Mouse (Mus musculus) stomach, postnatal 0 days (tissue): Measurements from ENCODE around the gene Ap4e1. TPM values are rescaled to one million over a fixed set of nuclear protein-coding genes. Genes with fewer than 3 reads are reported as not detected.

ENCODE experiments used
- ATAC-seq: fragments of 200-750 bp; cut with Nextera tagmentation; 2 replicates; pipeline ENCODE4 v1.8.0; 2017; ENCODE audit not compliant: low FRiP score, low TSS enrichment
- DNase-seq: peaks from one replicate; pipeline ENCODE4 v3.0.0-alpha.2; 2016; ENCODE audit warnings: low spot score
- H3K27ac ChIP-seq: fragments of 300-500 bp; sonication (generic); replicated peaks from 2 replicates; pipeline ENCODE4 v1.5.1; 2014; ENCODE audit warnings: mild to moderate bottlenecking, control low read depth
- H3K27me3 ChIP-seq: fragments of 300-500 bp; sonication (generic); 2 replicates; pipeline ENCODE4 v1.6.1; 2014; ENCODE audit warnings: low read length; ENCODE audit not compliant: control insufficient read depth, insufficient read depth
- H3K36me3 ChIP-seq: fragments of 300-500 bp; sonication (generic); 2 replicates; pipeline ENCODE4 v1.6.1; 2014; ENCODE audit warnings: low read length, mixed read lengths; ENCODE audit not compliant: control insufficient read depth, insufficient read depth
- H3K4me1 ChIP-seq: fragments of 300-500 bp; sonication (generic); replicated peaks from 2 replicates; pipeline ENCODE4 v1.6.1; 2014; ENCODE audit warnings: antibody characterized with exemption; ENCODE audit not compliant: control insufficient read depth, insufficient read depth
- H3K4me2 ChIP-seq: fragments of 300-500 bp; sonication (generic); replicated peaks from 2 replicates; pipeline ENCODE4 v1.6.1; 2014; ENCODE audit warnings: low read depth, mild to moderate bottlenecking, control low read depth, moderate library complexity
- H3K4me3 ChIP-seq: fragments of 300-500 bp; sonication (generic); 2 replicates; pipeline ENCODE4 v1.5.1; 2014; ENCODE audit warnings: low read depth, low read length, control low read depth
- H3K9ac ChIP-seq: fragments of 300-500 bp; sonication (generic); 2 replicates; pipeline ENCODE4 v1.6.1; 2014; ENCODE audit warnings: mild to moderate bottlenecking, low read length, control low read depth, mixed read lengths
- H3K9me3 ChIP-seq: fragments of 300-500 bp; sonication (generic); 2 replicates; pipeline ENCODE4 v1.6.1; 2016; ENCODE audit warnings: low read length; ENCODE audit not compliant: control insufficient read depth
- CTCF ChIP-seq: IDR thresholded peaks from 2 replicates; pipeline ENCODE4 v1.5.1; 2016; ENCODE audit warnings: antibody characterized with exemption, low read depth, mild to moderate bottlenecking, moderate library complexity
- EP300 ChIP-seq: optimal IDR thresholded peaks from 2 replicates; pipeline ENCODE3; 2016; ENCODE audit warnings: antibody characterized with exemption
- WGBS: fragments of 180-500 bp; shearing (Covaris S2); extraction: QIAGEN DNeasy Blood & Tissue Kit; methylation state at CpG from one replicate; pipeline ENCODE4 v1.1.7; 2014; 5-methylcytosine and 5-hydroxymethylcytosine counted together
- polyA plus RNA-seq: library from polyadenylated mRNA; unstranded; fragments of >200 nt; fragmentation: Nextera tagmentation; extraction: Ambion mirVana; gene quantifications from 2 replicates; pipeline ENCODE4 v1.2.1, GENCODE M21; 2015

The Ap4e1 gene
- polyA plus RNA-seq, 1 experiment from 2014 or later = 3.9 TPM

- no peak for TF ChIP-seq CTCF
- no peak for TF ChIP-seq EP300
- 38% methylated on average over 6 of the region's 6 CpGs for WGBS
- H3K27ac ChIP-seq = no peak overlapping the region
- H3K4me1 ChIP-seq = no peaks in the 10 kb centered on the region; the same call in 1 of the 2 replicates
- no peaks in the 10 kb centered on the region for H3K27me3 ChIP-seq
- DNase-seq (no peak), ATAC-seq (no peak)
- no peaks in the 10 kb centered on the region for H3K36me3 ChIP-seq
- H3K4me3 ChIP-seq = no peak overlapping the region
- no peaks in the 10 kb centered on the region for H3K9me3 ChIP-seq
- H3K4me2 ChIP-seq = no peak overlapping the region
- no peak overlapping the region for H3K9ac ChIP-seq
Observed at GRCm38 (mm10) chr2:126994384-126995166, 13.9 kb upstream of the Ap4e1 start.

- peak overlapping the region; percentile 27; the same call in 1 of the 2 replicates for H3K9ac ChIP-seq
- H3K27ac ChIP-seq = no peak overlapping the region
- ATAC-seq (peak; percentile 83; the same call in 1 of the 2 replicates), DNase-seq (peak; percentile 51)
- no peaks in the 10 kb centered on the region for H3K36me3 ChIP-seq
- TF ChIP-seq CTCF (peak; percentile 97), EP300 (no peak)
- H3K4me3 ChIP-seq = no peak overlapping the region
- H3K4me1 ChIP-seq = no peaks in the 10 kb centered on the region; the same call in 1 of the 2 replicates
- H3K27me3 ChIP-seq = no peaks in the 10 kb centered on the region
- 17% methylated on average over 5 of the region's 5 CpGs for WGBS
- peak overlapping the region; percentile 27; the same call in 1 of the 2 replicates for H3K4me2 ChIP-seq
- no peaks in the 10 kb centered on the region for H3K9me3 ChIP-seq
Observed at GRCm38 (mm10) chr2:126996737-126997136, 11.8 kb upstream of the Ap4e1 start.

DNA sequence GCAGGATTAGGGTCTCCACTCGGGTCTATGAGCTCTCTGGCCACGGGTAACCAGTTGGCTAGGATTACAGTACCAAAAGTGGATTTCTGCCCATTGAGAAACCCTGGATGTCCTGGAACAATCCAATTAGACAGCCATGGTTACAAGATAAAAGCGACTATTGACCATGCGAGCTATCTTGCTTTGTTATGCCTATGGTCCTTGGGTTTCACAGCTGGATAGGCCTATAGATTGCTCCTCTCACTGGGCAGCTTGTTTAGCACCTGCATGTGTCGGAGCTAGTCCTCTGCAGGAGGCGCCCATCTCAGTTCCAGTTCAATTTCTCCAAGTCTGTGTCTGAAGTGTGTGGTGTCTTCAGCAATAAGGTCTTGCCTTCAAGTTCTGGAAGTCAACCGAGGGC, 10.3 kb upstream of the Ap4e1 start:
- no peak for ATAC-seq
- no peaks in the 10 kb centered on the region for H3K4me1 ChIP-seq
- no peaks in the 10 kb centered on the region for H3K27me3 ChIP-seq
- H3K4me2 ChIP-seq = no peak overlapping the region
- no peaks in the 10 kb centered on the region for H3K9me3 ChIP-seq
- no peak overlapping the region for H3K4me3 ChIP-seq
- H3K36me3 ChIP-seq = no peaks in the 10 kb centered on the region
- DNase-seq = no peak
- no peak overlapping the region for H3K9ac ChIP-seq
- no peak overlapping the region for H3K27ac ChIP-seq
- TF ChIP-seq EP300 (no peak), CTCF (no peak)
- WGBS = 73% methylated on average over 7 of the region's 7 CpGs

GRCm38 (mm10) chr2:127000406-127001324, 7.9 kb upstream of the Ap4e1 start:
- Histone ChIP-seq H3K27me3 (no peaks in the 10 kb centered on the region), H3K9ac (no peak overlapping the region), H3K4me2 (no peak overlapping the region), H3K4me3 (no peak overlapping the region), H3K9me3 (no peaks in the 10 kb centered on the region), H3K4me1 (no peaks in the 10 kb centered on the region), H3K36me3 (no peaks in the 10 kb centered on the region), H3K27ac (no peak overlapping the region)
- 69% methylated on average over 8 of the region's 8 CpGs for WGBS
- DNase-seq (no peak), ATAC-seq (peak; percentile 32; the same call in 1 of the 2 replicates)
- no peak for TF ChIP-seq EP300
- no peak for TF ChIP-seq CTCF

DNA sequence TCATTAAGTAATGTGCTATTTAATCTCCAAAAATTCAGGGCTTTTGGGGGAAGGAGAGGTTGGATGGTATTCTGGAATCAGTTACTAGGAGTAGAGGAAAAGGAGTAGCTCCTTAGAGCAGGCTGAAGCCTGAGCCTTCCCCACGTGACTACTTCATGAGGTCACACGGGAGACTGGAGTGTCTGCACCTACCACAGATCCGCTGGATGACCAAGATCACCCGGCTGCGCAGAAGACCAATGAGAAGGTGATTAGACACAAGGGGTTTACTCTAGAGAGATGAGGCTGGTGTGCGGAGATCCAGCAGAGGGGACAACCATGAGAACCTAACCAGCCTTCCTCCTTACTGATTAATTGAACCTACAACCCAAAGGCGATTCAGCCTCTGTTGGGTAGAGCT, 4.5 kb upstream of the Ap4e1 start:
- no peaks in the 10 kb centered on the region for H3K27me3 ChIP-seq
- TF ChIP-seq EP300 = no peak
- TF ChIP-seq CTCF = no peak
- H3K4me3 ChIP-seq = no peak overlapping the region
- H3K4me2 ChIP-seq = no peak overlapping the region
- no peak overlapping the region for H3K9ac ChIP-seq
- ATAC-seq (no peak), DNase-seq (no peak)
- no peaks in the 10 kb centered on the region for H3K9me3 ChIP-seq
- WGBS = 84% methylated on average over 7 of the region's 7 CpGs
- H3K4me1 ChIP-seq = no peaks in the 10 kb centered on the region
- H3K36me3 ChIP-seq = no peaks in the 10 kb centered on the region
- no peak overlapping the region for H3K27ac ChIP-seq
